Mouse (Mus musculus): ENCODE measurements at regions not wholly inside any gene's neighbourhood (a gene's known extent, or its start where the extent isn't known, plus 50 kb on each side); places are given as distances from the start of the nearest gene placed in this dataset.

GRCm38 (mm10) chr2:9754153-9754552 lies 126.9 kb upstream of the 4930412O13Rik start:
- TF ChIP-seq GATA4 (IDR thresholded peaks at IDR 0.05; ENCODE audit: insufficient replicate concordance, low read length): no peak

- no peak for TF ChIP-seq GATA4 (IDR thresholded peaks at IDR 0.05; ENCODE audit: insufficient replicate concordance, low read length)
Observed at GRCm38 (mm10) chr2:9757770-9758420, 123.2 kb upstream of the 4930412O13Rik start.

- no peak for TF ChIP-seq GATA4 (IDR thresholded peaks at IDR 0.05; ENCODE audit: insufficient replicate concordance, low read length)
Observed at GRCm38 (mm10) chr2:9758983-9759382, 122.1 kb upstream of the 4930412O13Rik start.

- TF ChIP-seq GATA4 (IDR thresholded peaks at IDR 0.05; ENCODE audit: insufficient replicate concordance, low read length): no peak
Observed at GRCm38 (mm10) chr2:9759389-9760104, 121.5 kb upstream of the 4930412O13Rik start.

GRCm38 (mm10) chr2:9780159-9780558 lies 100.9 kb upstream of the 4930412O13Rik start:
- TF ChIP-seq GATA4 (IDR thresholded peaks at IDR 0.05; ENCODE audit: insufficient replicate concordance, low read length): no peak

- no peak for TF ChIP-seq GATA4 (IDR thresholded peaks at IDR 0.05; ENCODE audit: insufficient replicate concordance, low read length)
Observed at GRCm38 (mm10) chr2:9782698-9783097, 98.4 kb upstream of the 4930412O13Rik start.

GRCm38 (mm10) chr2:9791970-9792369 lies 89.1 kb upstream of the 4930412O13Rik start:
- no peak for TF ChIP-seq GATA4 (IDR thresholded peaks at IDR 0.05; ENCODE audit: insufficient replicate concordance, low read length)

- no peak for TF ChIP-seq GATA4 (IDR thresholded peaks at IDR 0.05; ENCODE audit: insufficient replicate concordance, low read length)
Observed at GRCm38 (mm10) chr2:9792381-9792780, 88.7 kb upstream of the 4930412O13Rik start.

GRCm38 (mm10) chr2:9795401-9795800 lies 85.7 kb upstream of the 4930412O13Rik start:
- no peak for TF ChIP-seq GATA4 (IDR thresholded peaks at IDR 0.05; ENCODE audit: insufficient replicate concordance, low read length)

GRCm38 (mm10) chr2:9801484-9801883 lies 79.6 kb upstream of the 4930412O13Rik start:
- TF ChIP-seq GATA4 (IDR thresholded peaks at IDR 0.05; ENCODE audit: insufficient replicate concordance, low read length): no peak

GRCm38 (mm10) chr2:9804306-9804705 lies 76.7 kb upstream of the 4930412O13Rik start:
- TF ChIP-seq GATA4 (IDR thresholded peaks at IDR 0.05; ENCODE audit: insufficient replicate concordance, low read length): no peak

GRCm38 (mm10) chr2:9805590-9805989 lies 75.5 kb upstream of the 4930412O13Rik start:
- no peak for TF ChIP-seq GATA4 (IDR thresholded peaks at IDR 0.05; ENCODE audit: insufficient replicate concordance, low read length)

Measured in liver, adult (tissue).